Mouse (Mus musculus) heart, postnatal 25 days (tissue): ENCODE results near the gene Snrpf. TPM values are rescaled to one million over a fixed set of nuclear protein-coding genes. Genes with fewer than 3 reads are reported as not detected.
A peak's percentile ranks its signal among the peaks of the same experiment; 100 is the strongest.

Experiments used
- DNase-seq: peaks from one replicate; pipeline ENCODE4 v3.0.0; 2022; ENCODE audit warnings: low spot score
- intact Hi-C: fragments of 180-260 bp; cut with DNase I; formaldehyde crosslinking; loops from one replicate; pipeline ENCODE4 v1.15.1; 2025
- total RNA-seq, 2 experiments: library from RNA; stranded (reverse); gene quantifications; 2 replicates each; pipeline ENCODE4 v1.2.3; 2021

The Snrpf gene
- total RNA-seq, 2 experiments from 2014 or later: 10.8 to 12.5 TPM

GRCm38 (mm10) chr10:93540431-93541210, 48.9 kb downstream of the Snrpf start, which contains the start of gene Ccdc38:
Ccdc38 (plus strand) TSS chr10:93540632.
- intact Hi-C loops: loop anchor here (10.0 kb wide), 1 partner anchor 496 kb away; no protein-coding TSS in a partner anchor
- DNase-seq: no peak

DNA sequence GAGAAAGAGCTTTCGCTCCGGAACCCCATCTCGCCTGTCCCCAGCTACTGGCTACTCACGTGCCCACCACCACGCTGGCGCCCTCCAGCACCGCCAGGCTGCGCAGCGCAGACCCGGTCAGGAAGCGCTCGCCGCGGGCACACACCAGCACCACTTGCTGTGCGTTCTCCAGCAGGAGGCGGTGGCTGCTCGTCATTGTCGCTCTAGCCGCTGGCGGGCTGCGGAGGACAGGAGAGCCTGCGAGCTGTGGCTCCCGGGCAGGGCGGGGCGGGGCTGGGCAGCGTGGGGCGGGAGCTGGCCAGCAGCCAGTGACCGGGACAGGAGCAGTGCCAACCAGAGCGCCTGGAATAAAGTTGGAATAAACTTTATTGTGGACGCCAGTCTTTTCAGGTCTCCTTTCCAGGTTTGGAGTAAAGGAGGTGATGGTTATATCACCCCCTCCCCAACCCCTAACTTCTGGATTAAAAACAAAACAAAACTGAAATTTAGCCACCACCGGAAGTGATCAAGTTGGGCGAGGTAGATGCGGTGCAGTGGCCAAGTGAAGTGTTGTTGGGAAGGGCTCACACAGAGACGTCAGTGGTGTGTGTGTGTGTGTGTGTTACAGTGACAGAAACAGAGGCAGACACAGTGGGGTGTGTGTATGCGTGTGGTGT, 49.6 kb downstream of the Snrpf start, which contains the start of gene Amdhd1:
Gene Amdhd1 (minus strand): TSS at position 259 of the 656 bp plus-strand sequence.
- peak; percentile 56 for DNase-seq
- intact Hi-C loops: loop anchor here (10.0 kb wide), 1 partner anchor 495 kb away; no protein-coding TSS in a partner anchor

GRCm38 (mm10) chr10:93538818-93539217, 50.7 kb downstream of the Snrpf start:
- intact Hi-C loops: no loop called here
- no peak for DNase-seq

DNA sequence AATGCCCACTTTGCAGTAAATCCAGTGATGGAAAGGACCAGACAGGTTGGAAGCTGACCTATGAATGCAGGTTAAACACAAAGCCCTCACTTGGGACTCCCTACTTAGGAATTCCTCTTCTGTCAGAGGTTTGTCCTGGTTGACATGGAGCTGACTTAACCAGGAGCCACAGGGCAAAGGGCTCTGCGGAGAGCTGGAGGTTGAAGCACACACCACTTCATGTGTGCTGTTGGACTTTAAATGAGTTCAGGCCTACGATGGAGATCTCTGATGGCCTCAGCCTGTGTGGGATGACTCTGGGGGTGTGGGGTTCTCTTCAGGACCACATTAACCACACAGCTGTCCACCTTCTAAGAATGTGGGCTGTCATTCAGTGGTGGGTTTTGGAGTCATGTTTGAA, 51.2 kb downstream of the Snrpf start:
- intact Hi-C loops: no loop called here
- no peak for DNase-seq

Other genes starting within 250 kb of the Snrpf start
- gene Lta4h, start 136.3 kb downstream of the Snrpf start, total RNA-seq: 10 to 100 TPM; 33.8 to 34.1 TPM
- under 1 TPM; 0.21 to 0.50 TPM for gene Hal, start 100.9 kb downstream of the Snrpf start, total RNA-seq
- not detected for gene Amdhd1, start 49.7 kb downstream of the Snrpf start, total RNA-seq
- not detected for gene Ccdc38, start 49.1 kb downstream of the Snrpf start, total RNA-seq
- 10 to 100 TPM; 12.2 to 14.1 TPM for gene Ntn4, start 51.0 kb upstream of the Snrpf start, total RNA-seq
- not detected for gene Usp44, start 241.8 kb upstream of the Snrpf start, total RNA-seq